Mouse (Mus musculus): Measurements from ENCODE around the gene Hnrnpa1. TPM values are rescaled to one million over a fixed set of nuclear protein-coding genes. Genes with fewer than 3 reads are reported as not detected.

Gene Hnrnpa1
- 193 and 220 TPM in 2 replicates for polyA plus RNA-seq (2015; fragmentation: Nextera tagmentation; extraction: Ambion mirVana)

DNA sequence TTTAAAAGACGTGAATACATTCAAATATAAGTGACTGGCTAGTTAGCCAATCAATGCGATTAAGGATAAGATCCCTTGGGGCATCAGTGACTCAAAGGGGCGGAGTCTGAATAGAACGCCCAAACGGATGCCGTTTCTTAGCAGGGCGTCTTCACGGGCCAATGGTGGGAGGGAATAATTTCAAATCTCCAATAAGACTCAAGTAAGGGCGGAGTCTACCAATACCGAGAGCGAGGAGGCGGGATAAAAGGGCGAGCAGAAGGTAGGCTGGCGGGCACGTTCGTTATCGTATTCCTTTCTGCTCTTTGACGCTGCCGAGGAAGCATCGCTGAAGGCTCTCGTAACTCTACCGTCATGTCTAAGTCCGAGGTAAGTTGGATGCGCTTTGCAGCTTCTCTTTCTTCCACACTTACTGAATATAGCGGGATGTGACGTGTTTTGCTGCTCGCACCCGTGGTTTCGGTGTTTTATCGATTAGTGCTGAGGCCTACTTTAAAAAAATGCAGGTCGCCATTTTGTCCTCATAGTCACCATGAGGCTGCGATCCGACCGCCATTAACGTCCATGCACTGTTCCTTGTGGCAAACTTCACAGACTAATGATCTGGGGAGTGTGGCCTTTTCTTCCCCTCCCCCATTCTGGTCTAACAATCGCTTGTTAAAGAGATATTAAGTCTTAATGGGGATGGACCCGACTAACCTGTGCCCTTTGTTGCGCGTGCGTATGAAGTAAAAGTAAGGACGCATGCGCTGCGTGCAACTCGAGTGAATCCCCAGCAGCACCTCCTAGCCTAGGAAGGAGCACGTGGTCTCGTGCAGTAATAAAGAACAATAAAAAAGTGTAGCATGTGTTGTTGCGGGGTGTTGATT is at the start of gene Hnrnpa1:
Hnrnpa1 (plus strand) TSS at position 273 of the 869 bp plus-strand sequence.
- H3K9me3 ChIP-seq (replicated peaks), result no peaks in the 10 kb centered on the region
- ATAC-seq (ENCODE audit: insufficient read depth), result peak; percentile 77
- peak within 1 kb of the TSS; percentile 84 for H3K4me3 ChIP-seq (replicated peaks)
- H3K9ac ChIP-seq, result peak within 1 kb of the TSS; percentile 79
- no peaks in the 10 kb centered on the region for H3K27me3 ChIP-seq
- WGBS (ENCODE audit: insufficient replicate concordance), result 0% methylated on average over 47 of the region's 47 CpGs
- H3K4me1 ChIP-seq (replicated peaks), result peaks cover 50% of the 10 kb centered on the region
- peak within 1 kb of the TSS; percentile 83 for H3K4me2 ChIP-seq
- peak within 1 kb of the TSS; percentile 98 for H3K27ac ChIP-seq (replicated peaks)
- H3K36me3 ChIP-seq (replicated peaks), result peaks cover 63% of the 10 kb centered on the region

DNA sequence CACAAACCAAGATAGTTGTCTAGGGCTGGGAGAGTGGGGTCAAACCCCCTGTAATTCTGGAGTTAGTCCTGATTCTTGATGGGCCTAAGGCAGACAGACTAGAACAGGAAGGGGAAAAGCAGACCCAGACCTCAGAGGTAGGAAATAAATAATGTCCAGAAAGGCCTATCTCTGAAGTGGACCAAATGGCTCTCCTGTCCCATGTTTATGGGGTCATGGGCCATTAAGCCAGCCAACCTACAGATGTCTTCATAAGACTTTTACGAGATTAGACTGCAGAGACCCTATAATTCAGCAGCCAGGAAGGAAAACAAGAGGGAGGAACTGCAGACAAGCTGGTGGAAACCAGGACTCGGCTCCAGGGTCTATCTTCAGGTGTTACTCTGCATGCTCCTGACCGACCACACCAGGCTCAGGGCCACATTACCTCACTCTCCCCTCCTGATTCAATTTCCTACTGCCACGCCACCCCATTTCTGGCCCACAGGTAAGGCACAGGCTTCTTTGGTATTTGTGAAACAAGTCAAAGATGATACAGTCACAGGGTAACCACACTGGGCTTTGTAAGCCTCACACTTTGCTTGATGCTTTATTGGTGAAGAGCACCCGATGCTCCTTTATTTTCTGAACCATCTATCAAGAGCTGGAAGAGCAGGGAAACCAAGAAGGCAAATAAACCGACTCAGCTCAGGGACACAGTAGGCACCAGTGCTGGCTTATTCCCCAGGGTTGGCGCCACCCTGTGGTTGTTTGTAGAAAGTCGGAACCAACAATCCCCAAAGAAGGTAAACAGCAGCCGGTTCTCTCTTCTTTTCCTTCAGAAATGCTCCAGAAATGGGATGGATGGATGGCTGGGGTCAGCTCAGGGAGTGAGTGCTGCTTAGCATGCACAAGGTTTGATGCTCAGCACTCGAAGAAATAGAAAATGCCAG is 49.4 kb upstream of the Hnrnpa1 start:
- H3K36me3 ChIP-seq (replicated peaks), result peaks cover 58% of the 10 kb centered on the region
- H3K4me3 ChIP-seq (replicated peaks), result no peak overlapping the region
- no peaks in the 10 kb centered on the region; the same call in 1 of the 2 replicates for H3K4me1 ChIP-seq (replicated peaks)
- H3K9ac ChIP-seq, result no peak overlapping the region
- no peak overlapping the region for H3K27ac ChIP-seq (replicated peaks)
- no peaks in the 10 kb centered on the region for H3K9me3 ChIP-seq (replicated peaks)
- WGBS (ENCODE audit: insufficient replicate concordance), result 60% methylated on average over 10 of the region's 10 CpGs
- no peak overlapping the region for H3K4me2 ChIP-seq
- no peak for ATAC-seq (ENCODE audit: insufficient read depth)
- H3K27me3 ChIP-seq, result peaks cover 2% of the 10 kb centered on the region; the same call in 1 of the 2 replicates

DNA sequence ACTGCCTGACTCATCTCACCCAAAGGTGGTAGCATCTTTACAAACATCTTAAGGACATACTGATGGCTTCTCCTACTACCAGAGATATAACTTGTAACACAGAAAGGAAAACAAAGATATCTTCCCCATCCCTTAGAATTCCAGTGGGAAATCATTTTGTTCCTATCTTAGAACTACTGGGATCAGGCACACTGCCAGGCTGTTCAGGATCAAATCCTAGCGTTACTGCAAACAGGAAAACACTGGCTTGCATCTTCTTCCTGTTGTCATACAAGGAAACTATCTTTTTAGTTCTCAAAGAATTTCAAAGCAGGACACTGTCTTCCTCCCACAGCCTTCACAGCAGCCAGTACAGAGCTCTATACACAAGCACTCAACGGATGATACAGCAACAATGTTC is 46.6 kb upstream of the Hnrnpa1 start:
- H3K27me3 ChIP-seq, result no peaks in the 10 kb centered on the region
- no peak overlapping the region for H3K27ac ChIP-seq (replicated peaks)
- H3K36me3 ChIP-seq (replicated peaks), result peaks cover 86% of the 10 kb centered on the region
- no peaks in the 10 kb centered on the region for H3K9me3 ChIP-seq (replicated peaks)
- 72% methylated on average over 2 of the region's 2 CpGs for WGBS (ENCODE audit: insufficient replicate concordance)
- no peak overlapping the region for H3K9ac ChIP-seq
- no peaks in the 10 kb centered on the region; the same call in 1 of the 2 replicates for H3K4me1 ChIP-seq (replicated peaks)
- ATAC-seq (ENCODE audit: insufficient read depth), result no peak
- no peak overlapping the region for H3K4me2 ChIP-seq
- no peak overlapping the region for H3K4me3 ChIP-seq (replicated peaks)

DNA sequence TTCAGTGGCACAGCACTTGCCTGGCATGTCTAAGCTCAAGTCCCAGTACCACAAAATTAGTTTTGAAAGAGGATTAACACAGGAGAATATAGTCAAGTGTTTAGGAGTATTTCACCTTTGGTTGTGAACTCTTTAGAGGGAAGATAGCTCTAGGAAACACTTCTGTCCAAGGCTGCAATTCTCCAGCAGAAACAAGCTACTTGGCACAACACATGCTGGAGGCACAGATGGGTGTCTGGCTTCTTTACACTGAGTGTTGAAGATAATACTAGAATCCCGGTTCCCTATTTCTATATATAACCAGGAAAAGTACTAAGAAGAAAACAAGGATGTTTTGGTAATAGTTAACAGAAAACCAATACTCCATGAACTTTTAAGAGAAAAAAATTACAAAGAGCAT is 43.4 kb upstream of the Hnrnpa1 start:
- H3K9me3 ChIP-seq (replicated peaks), result no peaks in the 10 kb centered on the region
- WGBS (ENCODE audit: insufficient replicate concordance), result 70% methylated on average over 1 of the region's 1 CpGs
- ATAC-seq (ENCODE audit: insufficient read depth), result no peak
- no peak overlapping the region for H3K27ac ChIP-seq (replicated peaks)
- peaks cover 95% of the 10 kb centered on the region for H3K36me3 ChIP-seq (replicated peaks)
- no peak overlapping the region for H3K4me3 ChIP-seq (replicated peaks)
- H3K4me2 ChIP-seq, result no peak overlapping the region
- H3K4me1 ChIP-seq (replicated peaks), result no peaks in the 10 kb centered on the region
- no peak overlapping the region for H3K9ac ChIP-seq
- H3K27me3 ChIP-seq, result no peaks in the 10 kb centered on the region

DNA sequence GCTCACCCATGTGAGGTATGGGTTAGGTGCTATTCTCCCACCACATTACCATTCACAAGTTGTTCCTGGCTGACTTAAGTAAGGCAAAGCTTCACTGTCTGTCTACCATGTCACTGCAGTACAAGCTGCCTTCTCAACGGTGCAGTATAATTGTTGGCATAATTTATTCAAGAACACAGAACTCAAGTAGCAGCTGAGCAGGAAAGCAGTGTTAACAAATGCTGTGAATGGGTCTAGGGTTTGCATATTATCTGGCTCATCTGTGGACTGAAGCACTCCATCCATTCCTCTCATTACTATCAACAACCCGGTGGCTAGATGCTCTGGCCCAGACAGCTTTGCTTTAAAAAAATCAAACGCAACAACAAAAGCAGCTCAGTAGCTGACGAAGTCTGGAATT is 42.4 kb upstream of the Hnrnpa1 start:
- Histone ChIP-seq H3K4me2 (no peak overlapping the region), H3K36me3 (replicated peaks) (peaks cover 95% of the 10 kb centered on the region), H3K9me3 (replicated peaks) (no peaks in the 10 kb centered on the region), H3K4me3 (replicated peaks) (no peak overlapping the region), H3K27me3 (no peaks in the 10 kb centered on the region), H3K9ac (no peak overlapping the region), H3K4me1 (replicated peaks) (no peaks in the 10 kb centered on the region), H3K27ac (replicated peaks) (no peak overlapping the region)
- no peak for ATAC-seq (ENCODE audit: insufficient read depth)
- WGBS (ENCODE audit: insufficient replicate concordance), result 86% methylated on average over 4 of the region's 4 CpGs

DNA sequence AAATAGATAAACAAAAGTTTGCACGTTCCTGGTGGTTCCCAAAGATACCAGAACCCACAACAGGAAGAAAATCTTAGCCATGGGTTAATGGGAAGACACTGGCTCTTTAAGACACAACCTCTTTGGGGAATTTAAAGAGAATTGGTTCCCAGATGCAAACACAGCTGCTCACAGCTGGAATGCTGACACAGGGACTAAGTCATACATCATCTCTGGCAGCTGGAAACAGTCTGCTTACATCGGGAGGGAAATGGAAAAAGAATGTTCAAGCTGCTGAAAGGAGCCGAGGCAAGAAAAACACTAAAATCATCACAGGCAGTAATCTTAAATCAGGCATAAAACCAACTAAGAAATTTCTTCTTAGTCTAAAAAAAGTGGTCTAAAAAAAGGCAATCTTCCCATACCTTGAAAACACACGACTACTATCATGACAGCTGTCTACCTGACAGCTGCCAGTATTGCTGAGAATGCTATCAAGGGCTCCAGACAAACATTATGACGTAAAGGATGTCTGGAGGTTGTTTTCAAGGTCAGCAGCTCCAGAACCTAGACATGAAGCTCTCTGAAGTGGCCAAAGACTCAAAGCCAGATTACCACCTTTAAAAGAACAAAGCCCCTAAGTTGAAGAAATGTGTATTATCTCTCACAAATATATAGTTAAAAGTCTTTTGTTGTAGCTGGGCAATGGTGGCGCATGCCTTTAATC is 38.0 kb upstream of the Hnrnpa1 start:
- H3K27ac ChIP-seq (replicated peaks), result no peak overlapping the region
- H3K4me2 ChIP-seq, result no peak overlapping the region
- peaks cover 95% of the 10 kb centered on the region for H3K36me3 ChIP-seq (replicated peaks)
- no peak for ATAC-seq (ENCODE audit: insufficient read depth)
- H3K9ac ChIP-seq, result no peak overlapping the region
- WGBS (ENCODE audit: insufficient replicate concordance), result 60% methylated on average over 6 of the region's 6 CpGs
- H3K4me3 ChIP-seq (replicated peaks), result no peak overlapping the region
- no peaks in the 10 kb centered on the region for H3K27me3 ChIP-seq
- H3K9me3 ChIP-seq (replicated peaks), result no peaks in the 10 kb centered on the region
- H3K4me1 ChIP-seq (replicated peaks), result no peaks in the 10 kb centered on the region

DNA sequence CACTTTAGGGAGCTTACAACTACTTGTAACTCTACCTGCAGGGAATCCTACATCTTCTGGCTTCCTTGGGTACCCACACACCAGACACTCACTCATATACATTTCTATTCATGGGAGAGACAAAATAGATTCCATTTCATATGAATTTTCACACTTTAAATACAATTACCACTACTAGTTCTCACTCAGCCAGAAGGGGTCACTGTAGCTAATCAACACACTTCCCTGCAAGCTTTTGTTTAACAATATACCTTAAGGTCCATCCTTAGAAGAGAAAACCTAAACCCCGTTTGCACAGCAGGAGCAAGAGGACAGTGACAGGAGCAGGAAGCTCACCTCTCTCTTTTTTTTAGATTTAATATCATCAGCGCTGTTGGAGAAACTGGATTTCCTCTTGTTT is 35.1 kb upstream of the Hnrnpa1 start:
- H3K4me3 ChIP-seq (replicated peaks), result no peak overlapping the region
- no peaks in the 10 kb centered on the region for H3K4me1 ChIP-seq (replicated peaks)
- ATAC-seq (ENCODE audit: insufficient read depth), result no peak
- no peaks in the 10 kb centered on the region for H3K9me3 ChIP-seq (replicated peaks)
- peaks cover 95% of the 10 kb centered on the region for H3K36me3 ChIP-seq (replicated peaks)
- H3K9ac ChIP-seq, result no peak overlapping the region
- H3K27ac ChIP-seq (replicated peaks), result no peak overlapping the region
- 73% methylated on average over 2 of the region's 2 CpGs for WGBS (ENCODE audit: insufficient replicate concordance)
- H3K27me3 ChIP-seq, result no peaks in the 10 kb centered on the region
- no peak overlapping the region for H3K4me2 ChIP-seq

DNA sequence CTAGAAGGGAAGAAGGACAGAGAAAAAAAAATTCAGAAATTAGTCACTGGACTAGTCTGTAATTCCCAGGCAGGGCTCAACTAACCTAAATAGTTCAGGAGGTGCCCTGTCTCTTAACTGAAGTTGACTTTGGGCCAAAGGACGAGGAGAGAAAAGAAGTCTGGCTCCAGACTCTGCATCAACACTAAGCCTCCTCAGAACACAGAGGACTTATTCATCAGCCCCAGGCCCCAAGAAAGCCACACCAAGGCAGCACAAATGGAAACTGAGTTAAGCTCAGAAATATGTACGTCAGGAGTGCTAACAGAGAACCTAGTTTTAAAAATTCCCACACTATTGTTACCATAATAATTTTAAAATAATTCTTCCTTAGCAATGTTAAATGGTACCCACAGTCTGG is 26.1 kb upstream of the Hnrnpa1 start:
- Histone ChIP-seq H3K4me3 (replicated peaks) (no peak overlapping the region), H3K36me3 (replicated peaks) (peaks cover 40% of the 10 kb centered on the region), H3K27ac (replicated peaks) (0 out of 2 replicates have a peak overlapping the region, but pooled peaks have one; percentile 16), H3K9ac (no peak overlapping the region), H3K4me1 (replicated peaks) (peaks cover 30% of the 10 kb centered on the region), H3K4me2 (peak overlapping the region; percentile 9; the same call in 1 of the 2 replicates), H3K27me3 (no peaks in the 10 kb centered on the region), H3K9me3 (replicated peaks) (no peaks in the 10 kb centered on the region)
- 74% methylated on average over 2 of the region's 2 CpGs for WGBS (ENCODE audit: insufficient replicate concordance)
- ATAC-seq (ENCODE audit: insufficient read depth), result no peak

DNA sequence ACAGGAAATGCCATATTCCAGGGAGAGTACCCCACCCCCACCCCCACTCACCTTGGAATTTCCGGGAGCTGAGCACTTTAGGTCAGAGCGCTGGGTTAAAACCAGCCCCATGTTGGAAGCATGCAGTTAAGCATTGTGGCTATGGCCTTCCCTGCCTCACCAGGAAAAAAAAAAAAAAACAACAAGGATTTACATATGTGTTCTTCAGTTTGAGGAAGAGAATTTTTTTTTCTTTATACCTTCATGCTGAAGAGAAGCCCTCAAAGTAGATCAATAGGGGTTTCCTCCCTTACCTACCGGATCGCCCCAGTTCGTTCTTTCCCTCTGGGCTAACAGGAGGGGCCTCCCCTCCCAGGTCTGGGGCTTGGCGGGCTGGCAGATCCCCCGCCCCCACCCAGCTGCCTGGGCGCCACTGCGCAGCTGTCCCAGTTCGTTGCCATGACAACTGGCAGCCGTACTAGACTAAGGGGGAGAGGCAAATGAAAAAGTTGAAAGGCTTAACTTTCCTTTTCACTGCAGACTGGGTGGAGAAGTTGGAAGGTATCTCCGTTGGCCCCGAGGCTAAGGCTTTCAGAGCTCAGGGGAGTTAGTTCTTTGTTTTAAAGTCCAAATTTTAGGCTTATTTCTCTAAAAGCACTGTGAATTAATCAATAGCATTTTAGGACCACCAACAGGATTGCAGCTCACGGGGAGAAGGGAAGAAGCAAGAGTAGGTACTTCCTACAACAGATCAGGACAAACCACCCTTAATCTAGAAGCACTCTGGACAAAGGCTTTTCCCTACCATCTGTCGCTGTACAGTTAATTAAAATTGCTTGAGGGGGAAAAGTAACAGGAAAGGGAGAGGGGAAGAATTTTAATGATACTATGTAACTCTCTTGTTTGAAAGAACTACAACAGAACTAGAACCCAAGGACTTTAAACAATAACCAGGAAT is 25.0 kb upstream of the Hnrnpa1 start:
- Histone ChIP-seq H3K27ac (replicated peaks) (peak overlapping the region; percentile 63), H3K9me3 (replicated peaks) (no peaks in the 10 kb centered on the region), H3K4me1 (replicated peaks) (peaks cover 30% of the 10 kb centered on the region), H3K4me2 (peak overlapping the region; percentile 35), H3K27me3 (no peaks in the 10 kb centered on the region), H3K36me3 (replicated peaks) (peaks cover 29% of the 10 kb centered on the region), H3K4me3 (replicated peaks) (peak overlapping the region; percentile 30), H3K9ac (no peak overlapping the region)
- peak; percentile 76 for ATAC-seq (ENCODE audit: insufficient read depth)
- 11% methylated on average over 15 of the region's 15 CpGs for WGBS (ENCODE audit: insufficient replicate concordance)

DNA sequence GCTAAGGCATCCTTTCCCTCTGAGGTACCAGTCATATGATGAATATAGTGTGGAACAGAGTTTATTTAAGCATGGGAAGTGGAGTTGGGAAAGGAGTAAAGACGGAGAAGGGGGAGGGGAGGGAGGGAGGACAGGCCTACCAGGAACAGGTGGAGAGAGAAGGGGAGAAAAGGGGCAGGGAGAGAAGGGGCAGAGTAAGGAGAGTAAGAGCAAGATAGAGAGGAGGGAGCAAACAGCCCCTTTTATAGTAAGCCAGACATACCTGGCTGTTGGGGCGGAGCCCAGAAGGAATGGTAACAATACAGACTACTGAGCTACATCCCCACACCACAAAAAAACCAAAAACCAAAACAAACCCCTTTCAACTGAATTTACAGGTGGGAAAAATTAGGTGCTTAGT is 24.2 kb upstream of the Hnrnpa1 start:
- Histone ChIP-seq H3K27me3 (no peaks in the 10 kb centered on the region), H3K36me3 (replicated peaks) (peaks cover 24% of the 10 kb centered on the region), H3K4me2 (peak overlapping the region; percentile 35), H3K4me1 (replicated peaks) (peaks cover 34% of the 10 kb centered on the region), H3K27ac (replicated peaks) (no peak overlapping the region), H3K9me3 (replicated peaks) (no peaks in the 10 kb centered on the region), H3K9ac (no peak overlapping the region; the same call in 1 of the 2 replicates), H3K4me3 (replicated peaks) (no peak overlapping the region)
- no peak for ATAC-seq (ENCODE audit: insufficient read depth)
- 69% methylated on average over 2 of the region's 2 CpGs for WGBS (ENCODE audit: insufficient replicate concordance)
